Mouse (Mus musculus) kidney, adult 2 months (tissue): ENCODE data around the gene Esyt2.

Experiments used
- CTCF ChIP-seq: fragments of 200-500 bp; conservative IDR thresholded peaks from 2 replicates; pipeline ENCODE4 v1.5.1; 2011; ENCODE audit warnings: low read depth, mild to moderate bottlenecking, control low read depth, low read length, moderate library complexity, mixed read lengths; ENCODE audit not compliant: insufficient read depth, insufficient read length
- POLR2A ChIP-seq: fragments of 200-500 bp; IDR thresholded peaks from one replicate; pipeline ENCODE4 v1.6.1; 2011; ENCODE audit warnings: low read depth, low read length, control low read depth

DNA sequence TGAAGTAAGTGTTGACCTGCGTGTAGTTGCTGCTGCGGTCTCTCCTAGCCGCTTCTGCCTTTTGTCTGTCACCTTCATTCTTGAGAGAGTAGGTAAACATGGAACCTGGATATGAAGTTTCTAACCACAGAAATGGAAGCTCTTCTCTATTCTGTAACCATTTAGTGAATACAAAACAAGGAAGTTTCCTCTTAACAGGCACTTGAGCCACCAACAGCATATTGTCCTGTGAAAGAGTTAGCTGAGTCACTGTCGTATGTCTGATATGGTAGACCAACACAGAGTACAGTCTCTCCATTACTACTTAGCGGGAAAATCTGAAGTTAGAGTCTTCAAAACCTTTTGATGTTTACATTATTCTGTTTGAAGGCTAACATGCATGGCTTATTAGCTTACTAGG lies 53.3 kb downstream of the Esyt2 start:
- no peak for TF ChIP-seq CTCF
- no peak for TF ChIP-seq POLR2A
